Mouse (Mus musculus): Measurements from ENCODE around the gene Clk2.

DNA sequence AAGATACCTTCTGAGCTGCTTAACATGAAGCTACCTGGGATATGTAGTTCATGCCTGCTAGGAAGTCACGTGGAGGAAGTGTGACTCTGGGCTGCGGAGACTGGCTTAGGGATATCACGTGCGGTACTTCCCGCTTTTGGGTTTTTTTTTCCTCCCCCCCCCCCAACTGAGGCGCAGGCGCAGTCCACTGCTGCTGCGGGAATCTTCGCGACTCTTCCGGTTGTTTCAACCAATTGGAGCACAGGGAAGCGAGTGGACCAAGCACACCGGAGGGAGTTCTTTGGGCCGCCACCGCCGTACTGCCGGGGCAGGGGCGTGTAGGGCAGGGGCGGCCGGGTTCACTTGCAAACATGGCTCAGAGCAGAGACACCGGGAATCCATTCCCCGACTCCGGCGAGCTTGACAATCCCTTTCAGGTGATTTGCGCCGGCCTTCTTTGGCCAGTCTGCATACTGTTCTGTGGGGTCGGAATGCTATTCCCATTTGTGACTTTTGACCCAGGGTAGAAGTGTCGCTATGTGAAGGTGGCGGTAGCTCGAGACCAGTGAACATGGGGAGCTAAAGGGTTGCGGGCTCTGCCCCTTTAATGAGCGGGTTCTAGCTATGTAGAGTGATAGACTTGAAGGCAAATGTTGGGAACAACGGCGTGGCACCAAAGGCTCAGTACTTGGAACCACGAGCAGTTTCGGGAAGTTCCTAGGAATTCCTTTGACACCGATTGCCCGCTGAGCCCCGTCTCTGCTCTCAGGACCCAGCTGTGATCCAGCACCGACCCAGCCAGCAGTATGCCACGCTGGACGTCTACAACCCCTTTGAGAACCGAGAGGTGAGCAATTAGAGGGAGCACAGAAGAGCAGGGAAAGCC lies 12.9 kb downstream of the Clk2 start, which contains the start of gene Scamp3:
- TF ChIP-seq CTCF (IDR thresholded peaks at IDR 0.05; ENCODE audit: extremely low read depth, insufficient read depth, low read length) (no peak), POLR2A (IDR thresholded peaks at IDR 0.05; ENCODE audit: extremely low read depth, insufficient read depth, low read length) (peak; percentile 93)

Measured in cortical plate, adult 2 months (tissue).